Mouse (Mus musculus) neural tube, embryonic 14.5 days (tissue): ENCODE measurements around the gene Abca1. TPM values are rescaled to one million over a fixed set of nuclear protein-coding genes. Genes with fewer than 3 reads are reported as not detected.

Source experiments
- ATAC-seq: fragments of 200-750 bp; cut with Nextera tagmentation; 2 replicates; pipeline ENCODE4 v1.8.0; 2017; ENCODE audit warnings: low read depth, mild to moderate bottlenecking, moderate TSS enrichment, moderate library complexity
- H3K27ac ChIP-seq: fragments of 300-500 bp; sonication (generic); 2 replicates; pipeline ENCODE4 v1.5.1; 2014; ENCODE audit warnings: low read depth, mild to moderate bottlenecking, control low read depth, low read length, moderate library complexity, mixed read lengths
- H3K27me3 ChIP-seq: fragments of 300-500 bp; sonication (generic); 2 replicates; pipeline ENCODE4 v1.6.1; 2014; ENCODE audit warnings: low read length; ENCODE audit not compliant: control insufficient read depth, insufficient read depth
- H3K36me3 ChIP-seq: fragments of 300-500 bp; sonication (generic); 2 replicates; pipeline ENCODE4 v1.6.1; 2014; ENCODE audit warnings: low read length, mixed read lengths; ENCODE audit not compliant: control insufficient read depth, insufficient read depth
- H3K4me1 ChIP-seq: fragments of 300-500 bp; sonication (generic); 2 replicates; pipeline ENCODE4 v1.6.1; 2014; ENCODE audit warnings: low read length; ENCODE audit not compliant: control insufficient read depth, insufficient read depth
- H3K4me2 ChIP-seq: fragments of 300-500 bp; sonication (generic); 2 replicates; pipeline ENCODE4 v1.6.1; 2014; ENCODE audit warnings: mild to moderate bottlenecking, low read depth, low read length, control low read depth
- H3K4me3 ChIP-seq: fragments of 300-500 bp; sonication (generic); 2 replicates; pipeline ENCODE4 v1.5.1; 2014; ENCODE audit warnings: low read depth, low read length, control low read depth, mixed read lengths
- H3K9ac ChIP-seq: fragments of 300-500 bp; sonication (generic); replicated peaks from 2 replicates; pipeline ENCODE4 v1.6.1; 2014; ENCODE audit warnings: low read depth, mild to moderate bottlenecking, control low read depth, low read length, mixed read lengths
- H3K9me3 ChIP-seq: fragments of 300-500 bp; sonication (generic); 2 replicates; pipeline ENCODE4 v1.6.1; 2016; ENCODE audit warnings: low read length; ENCODE audit not compliant: control insufficient read depth
- WGBS: fragments of 180-500 bp; shearing (Covaris S2); extraction: QIAGEN DNeasy Blood & Tissue Kit; methylation state at CpG from one replicate; pipeline ENCODE4 v1.1.7; 2014; 5-methylcytosine and 5-hydroxymethylcytosine counted together
- polyA plus RNA-seq: library from polyadenylated mRNA; unstranded; fragments of >200 nt; fragmentation: Nextera tagmentation; extraction: Ambion mirVana; gene quantifications from 2 replicates; pipeline ENCODE4 v1.2.1, GENCODE M21; 2014

Gene Abca1
- polyA plus RNA-seq, 1 experiment from 2014 or later, result 11.3 TPM

DNA sequence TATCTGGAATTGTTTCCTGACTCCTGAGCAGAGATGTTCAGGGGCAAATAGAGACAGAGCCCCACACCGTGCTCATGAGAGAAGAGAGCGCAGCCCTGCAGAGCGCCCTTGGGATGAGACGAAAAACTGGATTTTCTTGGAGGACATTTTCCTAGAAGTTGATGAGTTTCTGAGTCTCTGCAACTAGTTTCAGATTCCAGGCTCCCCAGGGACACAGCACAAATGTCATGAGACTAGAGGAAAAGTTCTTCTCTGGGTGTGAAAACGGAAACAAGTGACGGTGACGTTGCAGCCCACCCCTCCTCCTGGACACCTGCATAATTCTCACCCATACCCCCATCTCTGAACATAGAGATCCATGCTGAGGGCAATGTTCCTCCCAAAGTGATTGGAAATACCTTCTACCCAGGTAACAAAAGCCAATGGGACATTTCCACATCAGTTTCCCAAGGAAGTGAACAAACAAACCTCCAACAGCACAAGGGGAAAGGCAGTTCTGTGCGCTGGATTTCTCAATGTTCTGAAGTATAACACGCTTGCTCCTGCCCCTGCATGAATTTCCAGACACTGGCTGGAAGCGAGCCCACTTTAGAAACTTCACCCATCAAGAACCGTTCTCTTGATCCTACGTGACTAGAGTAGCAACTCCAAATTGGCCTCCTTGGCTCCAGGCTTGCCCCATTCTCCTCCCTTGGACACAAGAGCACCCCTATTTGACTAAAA lies 13.3 kb downstream of the Abca1 start:
- Histone ChIP-seq H3K27me3 (no peaks in the 10 kb centered on the region), H3K9me3 (no peaks in the 10 kb centered on the region), H3K4me3 (no peak overlapping the region), H3K9ac (no peak overlapping the region), H3K36me3 (no peaks in the 10 kb centered on the region), H3K27ac (no peak overlapping the region), H3K4me2 (no peak overlapping the region), H3K4me1 (peaks cover 7% of the 10 kb centered on the region; the same call in 1 of the 2 replicates)
- no peak for ATAC-seq
- 96% methylated on average over 12 of the region's 12 CpGs for WGBS

DNA sequence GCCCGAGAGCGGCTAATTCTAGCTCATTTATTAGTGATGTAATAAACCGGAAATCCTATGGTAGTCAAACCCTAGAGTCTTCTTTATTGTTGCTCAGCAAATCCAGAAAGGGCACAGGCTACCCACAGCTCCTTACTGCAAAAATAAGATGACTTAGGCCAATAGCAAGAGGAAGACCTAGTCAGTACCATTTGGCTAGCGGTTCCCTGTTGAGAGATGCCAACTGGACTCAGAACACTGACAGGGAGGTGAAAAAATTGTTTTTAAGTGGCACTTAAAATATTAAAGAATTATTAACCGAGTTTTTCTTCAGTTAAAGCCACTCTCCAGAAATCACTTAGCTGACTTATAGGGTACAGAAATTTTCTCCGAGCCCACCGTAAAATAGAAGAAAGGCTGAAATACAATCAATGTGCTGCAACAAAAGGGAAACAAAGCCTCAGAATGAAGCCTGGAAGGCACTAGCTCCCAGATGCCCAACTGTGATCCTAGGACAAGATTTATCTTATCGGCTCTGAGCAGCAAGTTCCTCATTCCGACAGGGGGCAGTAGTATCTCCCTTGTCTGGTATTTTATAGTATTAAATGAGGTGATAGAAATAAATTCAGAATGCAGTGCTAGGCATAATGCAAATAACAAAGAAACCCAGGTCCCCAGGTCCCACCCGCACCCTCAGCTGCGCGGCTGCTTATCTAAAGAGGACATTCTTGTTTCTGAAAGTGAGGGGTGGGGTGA lies 14.1 kb downstream of the Abca1 start:
- no peaks in the 10 kb centered on the region for H3K36me3 ChIP-seq
- no peak overlapping the region for H3K9ac ChIP-seq
- H3K27me3 ChIP-seq, result no peaks in the 10 kb centered on the region
- H3K4me1 ChIP-seq, result peaks cover 7% of the 10 kb centered on the region; the same call in 1 of the 2 replicates
- no peak overlapping the region for H3K27ac ChIP-seq
- no peaks in the 10 kb centered on the region for H3K9me3 ChIP-seq
- no peak overlapping the region for H3K4me3 ChIP-seq
- 80% methylated on average over 12 of the region's 12 CpGs for WGBS
- H3K4me2 ChIP-seq, result no peak overlapping the region
- no peak for ATAC-seq

DNA sequence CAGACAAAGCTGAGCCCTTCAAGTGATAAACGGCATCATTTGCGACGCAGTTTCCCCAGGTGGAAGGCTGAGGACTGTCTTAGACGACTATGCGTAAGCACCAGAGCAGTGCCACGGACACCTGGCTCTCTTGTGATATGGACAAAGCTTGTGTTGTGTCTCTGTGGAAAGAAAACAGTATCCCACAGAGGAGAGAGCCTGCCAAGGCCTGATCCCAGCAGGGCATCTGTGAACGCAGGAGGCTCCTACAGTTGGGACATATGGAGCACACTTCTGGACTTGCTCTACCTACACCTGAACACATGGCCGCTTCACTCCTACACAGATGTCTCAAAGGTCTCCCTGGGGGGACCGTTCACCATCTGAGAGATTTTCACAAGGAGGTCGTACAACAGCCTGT lies 15.1 kb downstream of the Abca1 start:
- H3K4me1 ChIP-seq, result peaks cover 7% of the 10 kb centered on the region; the same call in 1 of the 2 replicates
- H3K27ac ChIP-seq, result no peak overlapping the region
- H3K4me3 ChIP-seq, result no peak overlapping the region
- H3K27me3 ChIP-seq, result no peaks in the 10 kb centered on the region
- ATAC-seq, result no peak
- no peaks in the 10 kb centered on the region for H3K36me3 ChIP-seq
- no peaks in the 10 kb centered on the region for H3K9me3 ChIP-seq
- WGBS, result 58% methylated on average over 10 of the region's 10 CpGs
- H3K9ac ChIP-seq, result no peak overlapping the region
- H3K4me2 ChIP-seq, result no peak overlapping the region

DNA sequence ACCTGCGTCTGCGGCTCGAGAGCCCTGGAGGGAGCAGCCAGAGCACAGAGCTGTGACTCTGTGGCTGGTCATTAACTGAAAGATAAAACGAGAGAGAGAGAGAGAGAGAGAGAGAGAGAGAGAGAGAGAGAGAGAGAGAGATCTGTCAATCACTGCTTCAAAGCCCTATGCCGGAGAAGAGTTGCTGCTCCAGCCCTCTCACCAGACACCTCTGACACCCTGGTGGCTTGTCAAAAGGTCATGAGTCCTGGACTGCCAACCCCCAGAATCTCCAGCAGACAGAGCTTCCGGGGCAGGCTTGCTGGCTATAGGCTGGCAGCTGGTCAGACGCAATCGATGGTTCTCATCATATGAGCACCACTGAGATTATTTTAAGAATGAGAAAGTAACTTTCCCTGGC lies 15.7 kb downstream of the Abca1 start:
- Histone ChIP-seq H3K4me3 (no peak overlapping the region), H3K27ac (no peak overlapping the region)
- 77% methylated on average over 8 of the region's 8 CpGs for WGBS

DNA sequence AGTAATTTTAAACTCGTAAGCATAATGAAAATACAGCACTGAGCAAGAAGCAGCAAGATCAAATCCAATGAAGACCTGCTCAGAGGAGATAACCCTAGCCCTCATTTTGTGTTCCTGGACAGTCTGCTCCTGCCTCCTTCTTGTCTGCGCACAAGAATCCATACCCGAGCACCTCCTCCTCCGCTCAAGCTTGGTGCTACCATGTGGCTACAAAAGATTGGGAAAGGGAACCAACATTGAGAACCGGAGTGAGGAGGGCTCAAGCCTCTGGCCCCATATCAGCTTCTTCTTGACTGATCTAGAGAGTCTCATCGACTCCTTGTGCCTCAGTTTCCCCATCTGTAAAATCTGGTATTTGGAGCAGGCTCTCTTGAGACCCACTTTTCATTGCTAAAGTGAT lies 19.0 kb downstream of the Abca1 start:
- Histone ChIP-seq H3K9ac (no peak overlapping the region), H3K9me3 (no peaks in the 10 kb centered on the region), H3K27ac (no peak overlapping the region), H3K36me3 (no peaks in the 10 kb centered on the region), H3K27me3 (no peaks in the 10 kb centered on the region), H3K4me1 (no peaks in the 10 kb centered on the region; the same call in 1 of the 2 replicates), H3K4me3 (no peak overlapping the region), H3K4me2 (no peak overlapping the region)
- 97% methylated on average over 6 of the region's 6 CpGs for WGBS
- no peak for ATAC-seq

More for the DNA sequence above, 15.7 kb downstream of the Abca1 start:
- Histone ChIP-seq H3K27me3 (no peaks in the 10 kb centered on the region), H3K36me3 (no peaks in the 10 kb centered on the region), H3K9ac (no peak overlapping the region), H3K4me2 (no peak overlapping the region), H3K9me3 (no peaks in the 10 kb centered on the region), H3K4me1 (peaks cover 7% of the 10 kb centered on the region; the same call in 1 of the 2 replicates)
- no peak for ATAC-seq

DNA sequence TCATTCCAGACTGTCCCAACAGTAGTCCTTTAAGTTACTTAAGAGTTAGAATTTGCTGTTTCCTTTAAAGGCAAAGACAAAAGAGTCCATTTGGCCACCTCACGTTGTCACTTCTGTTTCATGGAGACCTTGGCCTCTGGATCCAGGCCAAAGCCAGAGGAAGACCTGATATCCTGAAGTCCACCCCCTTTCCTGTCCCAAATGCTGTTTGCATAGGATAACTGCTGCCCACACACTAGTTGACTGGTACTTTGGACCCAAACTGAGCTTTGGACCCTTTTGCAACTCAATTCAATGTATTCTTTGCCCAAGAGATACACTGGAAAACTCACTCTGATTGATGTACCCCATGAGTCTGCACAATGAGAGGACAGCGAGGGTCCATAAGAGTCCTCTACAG lies 20.2 kb downstream of the Abca1 start:
- Histone ChIP-seq H3K27me3 (no peaks in the 10 kb centered on the region), H3K36me3 (no peaks in the 10 kb centered on the region), H3K9ac (no peak overlapping the region), H3K9me3 (no peaks in the 10 kb centered on the region), H3K4me2 (no peak overlapping the region), H3K27ac (no peak overlapping the region), H3K4me1 (no peaks in the 10 kb centered on the region; the same call in 1 of the 2 replicates), H3K4me3 (no peak overlapping the region)
- no peak for ATAC-seq
- WGBS, result 85% methylated on average over 2 of the region's 2 CpGs

DNA sequence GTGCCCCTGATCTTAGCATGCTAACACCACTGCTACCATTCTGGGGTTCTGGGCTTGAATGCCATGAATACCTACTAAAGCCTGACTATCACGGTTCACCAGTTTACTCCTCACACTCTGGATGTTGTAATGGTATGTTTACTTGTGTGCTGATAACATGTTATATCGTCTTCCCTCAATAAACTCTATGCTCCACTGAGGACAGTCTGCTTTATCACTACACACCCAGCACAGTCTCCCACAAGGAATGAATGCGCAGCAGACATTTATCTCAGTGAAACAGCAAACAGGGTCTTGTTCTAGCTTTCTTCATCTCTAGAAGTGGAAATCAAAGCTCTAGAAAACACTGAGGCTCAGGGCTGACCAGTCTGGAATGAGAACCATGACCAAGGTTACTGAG lies 20.7 kb downstream of the Abca1 start:
- H3K9ac ChIP-seq, result no peak overlapping the region
- ATAC-seq, result no peak
- no peaks in the 10 kb centered on the region for H3K27me3 ChIP-seq
- H3K4me1 ChIP-seq, result no peaks in the 10 kb centered on the region
- H3K27ac ChIP-seq, result no peak overlapping the region
- no peak overlapping the region for H3K4me3 ChIP-seq
- no peak overlapping the region for H3K4me2 ChIP-seq
- no peaks in the 10 kb centered on the region for H3K9me3 ChIP-seq
- WGBS, result 90% methylated on average over 3 of the region's 3 CpGs
- H3K36me3 ChIP-seq, result no peaks in the 10 kb centered on the region

DNA sequence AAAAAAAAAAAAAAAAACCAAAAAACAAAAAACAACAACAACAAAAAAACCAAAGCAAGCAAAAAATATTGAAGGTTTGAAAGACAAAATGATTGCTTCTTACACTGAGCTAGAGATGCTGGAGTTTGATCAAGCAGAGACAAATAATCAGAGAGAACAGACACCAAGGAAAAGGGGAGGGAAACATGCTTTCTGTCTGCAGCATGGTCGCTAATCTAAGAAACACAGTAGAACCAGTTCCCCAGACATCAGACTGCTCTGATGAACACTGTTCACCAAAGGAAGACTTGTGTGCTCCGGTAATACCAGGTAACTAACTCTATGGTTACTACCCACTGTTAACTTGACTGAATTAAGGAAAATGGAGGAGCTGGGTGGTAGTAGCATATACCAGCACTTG lies 22.6 kb downstream of the Abca1 start:
- no peak overlapping the region for H3K27ac ChIP-seq
- H3K4me2 ChIP-seq, result no peak overlapping the region
- H3K27me3 ChIP-seq, result no peaks in the 10 kb centered on the region
- no peaks in the 10 kb centered on the region for H3K4me1 ChIP-seq
- no peak for ATAC-seq
- no peaks in the 10 kb centered on the region for H3K36me3 ChIP-seq
- no peak overlapping the region for H3K4me3 ChIP-seq
- no peaks in the 10 kb centered on the region for H3K9me3 ChIP-seq
- WGBS, result 91% methylated on average over 2 of the region's 2 CpGs
- no peak overlapping the region for H3K9ac ChIP-seq

DNA sequence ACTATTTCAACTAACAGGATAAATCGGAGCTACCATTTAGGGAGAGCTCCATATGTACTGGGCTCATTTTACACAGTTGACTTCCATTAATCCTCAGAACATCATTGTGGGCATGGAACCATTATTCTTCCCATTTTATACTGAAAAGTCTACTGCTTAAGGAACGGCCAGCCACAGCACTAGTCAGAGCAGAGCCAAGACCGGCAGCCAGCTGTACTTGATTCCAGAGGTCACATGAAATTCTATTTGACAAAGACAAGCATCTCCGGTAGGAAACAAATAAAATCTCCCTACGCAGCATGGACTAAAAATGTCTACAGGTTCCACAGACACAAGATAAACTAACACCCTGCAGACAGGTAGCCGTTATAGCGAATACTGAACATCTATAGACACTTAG lies 24.9 kb downstream of the Abca1 start:
- H3K4me3 ChIP-seq, result no peak overlapping the region
- H3K4me1 ChIP-seq, result no peaks in the 10 kb centered on the region
- no peaks in the 10 kb centered on the region for H3K36me3 ChIP-seq
- no peak for ATAC-seq
- no peak overlapping the region for H3K9ac ChIP-seq
- no peak overlapping the region for H3K4me2 ChIP-seq
- WGBS, result 85% methylated on average over 7 of the region's 7 CpGs
- H3K27me3 ChIP-seq, result no peaks in the 10 kb centered on the region
- no peaks in the 10 kb centered on the region for H3K9me3 ChIP-seq
- no peak overlapping the region for H3K27ac ChIP-seq
